Mouse (Mus musculus) thymus, postnatal 25 days (tissue): ENCODE measurements around the gene Pif1.
A peak's percentile ranks its signal among the peaks of the same experiment; 100 is the strongest.

Experiments
- DNase-seq: peaks from one replicate; pipeline ENCODE4 v3.0.0; 2022

Gene Pif1

GRCm38 (mm10) chr9:65586406-65587269, at the start of gene Pif1:
Gene Pif1 (plus strand): TSS chr9:65587160.
- peak; percentile 87 for DNase-seq

GRCm38 (mm10) chr9:65537901-65538630, 48.9 kb upstream of the Pif1 start:
- no peak for DNase-seq

- DNase-seq = no peak
These were observed 47.3 kb upstream of the Pif1 start for GRCm38 (mm10) chr9:65539697-65540096.

- peak; percentile 69 for DNase-seq
These were observed 45.6 kb upstream of the Pif1 start for GRCm38 (mm10) chr9:65541126-65542068.

- DNase-seq = no peak
These were observed 44.8 kb upstream of the Pif1 start for GRCm38 (mm10) chr9:65542111-65542524.

GRCm38 (mm10) chr9:65545635-65546412, 41.1 kb upstream of the Pif1 start:
- no peak for DNase-seq

GRCm38 (mm10) chr9:65546413-65546695, 40.6 kb upstream of the Pif1 start:
- DNase-seq = no peak

GRCm38 (mm10) chr9:65547111-65547510, 39.8 kb upstream of the Pif1 start:
- no peak for DNase-seq

- no peak for DNase-seq
These were observed 39.1 kb upstream of the Pif1 start for GRCm38 (mm10) chr9:65547844-65548243.

GRCm38 (mm10) chr9:65548311-65548710, 38.6 kb upstream of the Pif1 start:
- DNase-seq = no peak

GRCm38 (mm10) chr9:65549139-65549538, 37.8 kb upstream of the Pif1 start:
- DNase-seq = no peak

GRCm38 (mm10) chr9:65549643-65550042, 37.3 kb upstream of the Pif1 start:
- DNase-seq = no peak

GRCm38 (mm10) chr9:65550079-65550831, 36.7 kb upstream of the Pif1 start:
- no peak for DNase-seq

GRCm38 (mm10) chr9:65551035-65551434, 35.9 kb upstream of the Pif1 start:
- peak; percentile 83 for DNase-seq

GRCm38 (mm10) chr9:65552141-65552540, 34.8 kb upstream of the Pif1 start:
- peak; percentile 52 for DNase-seq

- DNase-seq = no peak
These were observed 34.2 kb upstream of the Pif1 start for GRCm38 (mm10) chr9:65552711-65553110.

GRCm38 (mm10) chr9:65555001-65555405, 32.0 kb upstream of the Pif1 start:
- no peak for DNase-seq

- DNase-seq = no peak
These were observed 31.3 kb upstream of the Pif1 start for GRCm38 (mm10) chr9:65555621-65556020.

GRCm38 (mm10) chr9:65556349-65556748, 30.6 kb upstream of the Pif1 start:
- no peak for DNase-seq

- DNase-seq = no peak
These were observed 30.0 kb upstream of the Pif1 start for GRCm38 (mm10) chr9:65556979-65557378.

- DNase-seq = no peak
These were observed 28.2 kb upstream of the Pif1 start for GRCm38 (mm10) chr9:65558806-65559205.

GRCm38 (mm10) chr9:65561016-65561415, 25.9 kb upstream of the Pif1 start:
- DNase-seq = no peak
